Mouse (Mus musculus): ENCODE measurements around the gene Fgfr2.

DNA sequence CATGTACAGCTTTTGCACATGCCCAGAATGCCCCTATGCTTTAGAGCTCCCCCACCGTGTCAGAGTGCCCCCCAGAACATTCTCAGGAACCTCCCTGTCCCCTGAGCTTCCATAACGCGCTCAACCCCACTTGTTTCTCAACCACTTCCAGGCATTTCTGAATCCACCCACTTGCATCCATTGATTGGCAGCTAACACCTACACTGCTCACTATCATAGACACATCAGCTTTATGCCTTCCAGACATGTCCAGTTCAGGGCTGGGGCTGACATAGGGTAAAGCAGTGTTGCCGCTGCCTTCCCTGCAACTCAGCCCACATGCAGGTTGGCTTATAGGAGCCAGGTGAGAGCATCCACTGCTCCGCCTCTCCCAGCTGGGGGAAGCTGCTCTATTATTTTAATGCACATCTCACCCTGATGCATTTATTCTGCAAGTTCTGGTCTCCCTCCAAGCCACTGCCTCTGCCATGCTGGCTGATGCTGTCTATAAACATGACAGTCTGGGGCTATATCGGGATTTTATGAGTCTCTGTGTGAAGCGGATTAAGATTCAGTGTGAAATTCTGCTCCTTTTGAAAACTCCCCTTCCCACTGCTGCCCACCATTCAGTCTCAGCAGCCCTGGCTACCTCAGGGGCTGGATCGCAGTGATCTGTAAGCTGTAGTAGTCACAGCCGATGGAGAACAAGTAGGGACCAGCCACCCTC is 914.1 kb downstream of the Fgfr2 start:
- TF ChIP-seq CTCF (IDR thresholded peaks at IDR 0.05; ENCODE audit: low read depth) (no peak), EP300 (IDR thresholded peaks at IDR 0.05; ENCODE audit: low read depth) (no peak)

Data from liver, postnatal 0 days (tissue).